Comparison of ENCODE assay signal across 19 mouse cellular contexts in the genomic region with DNA sequence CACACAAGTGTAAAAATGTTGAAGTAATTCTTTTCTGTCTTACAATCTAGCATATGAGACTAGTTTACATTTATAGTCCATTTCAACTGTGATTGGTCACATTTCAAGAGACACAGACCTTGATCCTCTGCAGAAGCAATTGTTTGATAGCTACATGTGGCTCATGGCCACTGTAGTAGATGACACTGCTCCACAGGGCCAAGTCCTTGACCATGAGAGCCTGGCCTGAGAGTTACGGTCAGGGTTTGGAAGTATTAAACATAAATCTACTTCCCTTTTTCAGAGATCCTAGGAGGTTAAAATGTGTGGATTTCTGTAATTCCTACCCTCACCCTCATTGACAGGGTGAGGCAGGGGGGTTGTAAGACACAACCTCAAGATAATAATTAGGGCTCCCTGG. TPM values are rescaled to one million over a fixed set of nuclear protein-coding genes. Genes with fewer than 3 reads are reported as not detected.
DNase-seq lines count a peak whose midpoint lies in the region; TF ChIP-seq lines count a peak whose summit lies in the region.
"Had no signal": no experiment of that assay in that cellular context is flagged by ENCODE, and none has a peak within 500 bp of the region (broad histone marks: within the 10 kb centered on the region; RNA-seq: fewer than 3 reads in every experiment).

No protein-coding gene starts in this region.

- peak; percentile 76 for DNase-seq in adrenal gland, adult 2 months
- no peak for DNase-seq in adrenal gland, postnatal 25 days
- peak; percentile 44 for DNase-seq in adrenal gland, postnatal 10 days
- peak; percentile 60 for DNase-seq in adrenal gland, postnatal 14 days
- DNase-seq in thymus, adult 2 months: no peak
- no peak for DNase-seq in left cerebral cortex, adult 2 months (ENCODE audit: extremely low spot score in 1 of 2, low spot score in 2 of 2)
- DNase-seq: cerebellum, adult 11-12 months; cerebellum, adult 2 months; cerebellum, adult 9-10 months; cerebellum, postnatal 10 days; cerebellum, postnatal 25 days; forebrain, postnatal 0 days had no signal

- no peaks in the 10 kb centered on the region for H3K36me3 ChIP-seq in thymus, adult 2 months (ENCODE audit: control insufficient read depth, insufficient read depth, low read length)
- H3K36me3 ChIP-seq: embryonic facial prominence, embryonic 10.5 days; embryonic facial prominence, embryonic 12.5 days; forebrain, embryonic 15.5 days had no signal

- no peak overlapping the region for H3K27ac ChIP-seq in thymus, adult 2 months (ENCODE audit: control insufficient read depth, insufficient read depth, low read length)
- no peak overlapping the region for H3K27ac ChIP-seq in left cerebral cortex, adult 2 months
- H3K27ac ChIP-seq: embryonic facial prominence, embryonic 10.5 days; embryonic facial prominence, embryonic 12.5 days; forebrain, embryonic 13.5 days; forebrain, embryonic 15.5 days had no signal

- TF ChIP-seq POLR2A in thymus, adult 2 months (IDR thresholded peaks at IDR 0.05; ENCODE audit: control insufficient read depth, extremely low read depth, insufficient read depth, low read length, poor library complexity): no peak

- intact Hi-C loops in left cerebral cortex, adult 2 months (cut with DNase I): no loop called here

- 85% methylated on average over 1 of the region's 1 CpGs for WGBS in thymus, adult 2 months

- TF ChIP-seq CTCF in thymus, adult 2 months (IDR thresholded peaks at IDR 0.05; ENCODE audit: borderline replicate concordance, control insufficient read depth, extremely low read depth, insufficient read depth, low read length, poor library complexity): no peak
- no peak for TF ChIP-seq CTCF in left cerebral cortex, adult 2 months (IDR thresholded peaks at IDR 0.05)

- no peaks in the 10 kb centered on the region for H3K4me1 ChIP-seq in thymus, adult 2 months (replicated peaks; ENCODE audit: control insufficient read depth, insufficient read depth, low read length)
- H3K4me1 ChIP-seq: embryonic facial prominence, embryonic 12.5 days had no signal

- H3K4me3 ChIP-seq in thymus, adult 2 months (ENCODE audit: control insufficient read depth, insufficient read depth, low read length): no peak overlapping the region
- no peak overlapping the region for H3K4me3 ChIP-seq in left cerebral cortex, adult 2 months
- H3K4me3 ChIP-seq: embryonic facial prominence, embryonic 10.5 days; embryonic facial prominence, embryonic 12.5 days; forebrain, embryonic 13.5 days; forebrain, embryonic 15.5 days had no signal

- no peaks in the 10 kb centered on the region for H3K27me3 ChIP-seq in thymus, adult 2 months (ENCODE audit: control insufficient read depth, insufficient read depth, low read length)
- H3K27me3 ChIP-seq: embryonic facial prominence, embryonic 12.5 days; forebrain, embryonic 15.5 days had no signal

RNA-seq across cellular contexts. Expression of gene Sgk2, which starts 13.9 kb away (rescaled TPM):
- 1 to 10 TPM in 1 of 2 experiments, under 1 TPM in 1; 0.35 to 1.1 TPM for total RNA-seq in adrenal gland, adult 2 months (2021)
- polyA plus RNA-seq in adrenal gland, adult 2 months (2012; rRNA removed): 0.35 and 0.77 TPM in 2 replicates
- total RNA-seq in adrenal gland, postnatal 25 days (2021): 1.6 and 1.8 TPM in 2 replicates
- total RNA-seq in adrenal gland, postnatal 10 days (2021): 1 to 10 TPM; 2.1 to 3.1 TPM
- total RNA-seq in adrenal gland, postnatal 14 days (2021): 1.6 and 2.3 TPM in 2 replicates
- 0.22 and 0.24 TPM in 2 replicates for polyA plus RNA-seq in thymus, adult 2 months (2012; rRNA removed)
- under 1 TPM; 0.26 to 0.66 TPM for total RNA-seq in left cerebral cortex, adult 2 months (2021)
- total RNA-seq: forebrain, postnatal 0 days; MEL had no signal
- polyA plus RNA-seq: embryonic facial prominence, embryonic 10.5 days; embryonic facial prominence, embryonic 14.5 days; forebrain, embryonic 11.5 days; forebrain, embryonic 13.5 days; forebrain, embryonic 15.5 days had no signal

RNA-seq across cellular contexts. Expression of gene Ift52, which starts 16.1 kb away (rescaled TPM):
- total RNA-seq in adrenal gland, adult 2 months (2021): 10 to 100 TPM; 44.5 to 55.8 TPM
- polyA plus RNA-seq in adrenal gland, adult 2 months (2012; rRNA removed): 19.4 and 25.9 TPM in 2 replicates
- 54.7 and 66.5 TPM in 2 replicates for total RNA-seq in adrenal gland, postnatal 25 days (2021)
- 10 to 100 TPM; 35.6 to 38.1 TPM for total RNA-seq in adrenal gland, postnatal 10 days (2021)
- total RNA-seq in adrenal gland, postnatal 14 days (2021): 38.7 and 42.9 TPM in 2 replicates
- 27.2 and 28.9 TPM in 2 replicates for polyA plus RNA-seq in thymus, adult 2 months (2012; rRNA removed)
- 10 to 100 TPM; 32.9 to 35.2 TPM for total RNA-seq in left cerebral cortex, adult 2 months (2021)

RNA-seq across cellular contexts. Expression of gene Mybl2, which starts 53.4 kb away (rescaled TPM):
- total RNA-seq in adrenal gland, adult 2 months (2021): 1 to 10 TPM; 1.3 to 2.2 TPM
- 1.2 and 1.9 TPM in 2 replicates for polyA plus RNA-seq in adrenal gland, adult 2 months (2012; rRNA removed)
- 3.7 and 5.6 TPM in 2 replicates for total RNA-seq in adrenal gland, postnatal 25 days (2021)
- total RNA-seq in adrenal gland, postnatal 10 days (2021): 10 to 100 TPM in 1 of 2 experiments, 1 to 10 TPM in 1; 8.8 to 11.1 TPM
- total RNA-seq in adrenal gland, postnatal 14 days (2021): 6.2 and 6.8 TPM in 2 replicates
- 29.8 and 44.7 TPM in 2 replicates for polyA plus RNA-seq in thymus, adult 2 months (2012; rRNA removed)
- total RNA-seq in left cerebral cortex, adult 2 months (2021): 1 to 10 TPM; 1.2 to 2.0 TPM

RNA-seq across cellular contexts. Expression of gene L3mbtl1, which starts 57.8 kb away (rescaled TPM):
- total RNA-seq in adrenal gland, adult 2 months (2021): under 1 TPM; 0.31 to 0.37 TPM
- polyA plus RNA-seq in adrenal gland, adult 2 months (2012; rRNA removed): 0.12 and 0.38 TPM in 2 replicates
- total RNA-seq in adrenal gland, postnatal 25 days (2021): 0.24 TPM in 1 of 2 replicates, not detected in the other
- under 1 TPM; 0.33 to 0.63 TPM for total RNA-seq in adrenal gland, postnatal 10 days (2021)
- total RNA-seq in adrenal gland, postnatal 14 days (2021): 0.34 and 0.74 TPM in 2 replicates
- polyA plus RNA-seq in thymus, adult 2 months (2012; rRNA removed): 0.19 and 0.36 TPM in 2 replicates
- total RNA-seq in left cerebral cortex, adult 2 months (2021): 10 to 100 TPM; 19.3 to 22.2 TPM

Comparison
In these comparisons a context has a peak if more than half of its experiments do, and no peak if none do; other contexts are left out.
1. DNase-seq: peak in adrenal gland, adult 2 months (single experiment), adrenal gland, postnatal 10 days (single experiment) and adrenal gland, postnatal 14 days (single experiment); none in adrenal gland, postnatal 25 days (single experiment), thymus, adult 2 months (single experiment) and left cerebral cortex, adult 2 months (0 of 2).